Mouse (Mus musculus) spleen, adult 2 months (tissue): ENCODE measurements around the gene Csnk2a1. TPM values are rescaled to one million over a fixed set of nuclear protein-coding genes. Genes with fewer than 3 reads are reported as not detected.

Experiments
- DNase-seq, 2 experiments: peaks; one replicate each; pipeline versions ENCODE4 v3.0.0 to v3.0.0-alpha.2; 2012 to 2021; ENCODE audit warnings: low spot score in 2 of 2, low read depth in 1 of 2
- H3K27ac ChIP-seq: fragments of 200-500 bp; 2 replicates; pipeline ENCODE4 v1.5.1; 2012; ENCODE audit warnings: low read length, inconsistent platforms; ENCODE audit not compliant: insufficient read depth
- H3K27me3 ChIP-seq: fragments of 200-500 bp; 2 replicates; pipeline ENCODE4 v1.6.1; 2012; ENCODE audit warnings: mild to moderate bottlenecking, moderate library complexity, low read length, inconsistent platforms; ENCODE audit not compliant: control insufficient read depth, insufficient read depth
- H3K36me3 ChIP-seq: fragments of 200-500 bp; 2 replicates; pipeline ENCODE4 v1.6.1; 2012; ENCODE audit warnings: mild to moderate bottlenecking, low read length, inconsistent platforms; ENCODE audit not compliant: control insufficient read depth, insufficient read depth
- H3K4me1 ChIP-seq: fragments of 200-500 bp; 2 replicates; pipeline ENCODE4 v1.6.1; 2011; ENCODE audit warnings: inconsistent platforms; ENCODE audit not compliant: control insufficient read depth, insufficient read depth, insufficient read length
- H3K4me3 ChIP-seq: fragments of 200-500 bp; 2 replicates; pipeline ENCODE4 v1.5.1; 2011; ENCODE audit warnings: mild to moderate bottlenecking, inconsistent platforms; ENCODE audit not compliant: insufficient read depth, insufficient read length; ENCODE audit errors: extremely low read depth
- CTCF ChIP-seq: fragments of 200-500 bp; IDR thresholded peaks from 2 replicates; pipeline ENCODE4 v1.5.1; 2011; ENCODE audit warnings: mild to moderate bottlenecking, inconsistent platforms; ENCODE audit not compliant: insufficient read depth, insufficient read length, insufficient replicate concordance; ENCODE audit errors: extremely low read depth
- POLR2A ChIP-seq: fragments of 200-500 bp; IDR thresholded peaks from 2 replicates; pipeline ENCODE4 v1.6.1; 2011; ENCODE audit warnings: low read depth, low read length, inconsistent platforms
- WGBS: fragments of 180-500 bp; shearing (Covaris S2); methylation state at CpG from one replicate; pipeline ENCODE4 v1.1.7; 2018; 5-methylcytosine and 5-hydroxymethylcytosine counted together
- polyA plus RNA-seq: library from polyadenylated mRNA; depleted of rRNA; stranded (reverse); fragments of >200 nt; gene quantifications from 2 replicates; pipeline ENCODE4 v1.2.3, GENCODE M21; 2012; rRNA removed

The Csnk2a1 gene
- 10.7 and 12.0 TPM in 2 replicates for polyA plus RNA-seq

- DNase-seq: peak; percentile 82 to 90
- Histone ChIP-seq H3K4me3 (peak within 1 kb of the TSS; percentile 73), H3K36me3 (no peaks in the 10 kb centered on the region), H3K27me3 (no peaks in the 10 kb centered on the region), H3K4me1 (peaks cover 6% of the 10 kb centered on the region; the same call in 1 of the 2 replicates), H3K27ac (peak within 1 kb of the TSS; percentile 95)
- under 1% methylated on average over 58 of the region's 58 CpGs for WGBS
- no peak for TF ChIP-seq CTCF
Observed at GRCm38 (mm10) chr2:152226248-152227050, at the start of gene Csnk2a1. Gene Csnk2a1 (plus strand): TSS chr2:152226839.

GRCm38 (mm10) chr2:152177162-152177805, 49.4 kb upstream of the Csnk2a1 start:
- 42% methylated on average over 24 of the region's 24 CpGs for WGBS
- H3K4me1 ChIP-seq: no peaks in the 10 kb centered on the region
- H3K27me3 ChIP-seq: no peaks in the 10 kb centered on the region
- no peak overlapping the region for H3K27ac ChIP-seq
- H3K36me3 ChIP-seq: no peaks in the 10 kb centered on the region
- no peak for DNase-seq
- TF ChIP-seq CTCF (no peak), POLR2A (no peak)
- no peak overlapping the region for H3K4me3 ChIP-seq

GRCm38 (mm10) chr2:152177806-152178170, 48.9 kb upstream of the Csnk2a1 start:
- WGBS: 83% methylated on average over 6 of the region's 6 CpGs
- Histone ChIP-seq H3K4me1 (no peaks in the 10 kb centered on the region), H3K27ac (no peak overlapping the region), H3K4me3 (no peak overlapping the region), H3K36me3 (no peaks in the 10 kb centered on the region), H3K27me3 (no peaks in the 10 kb centered on the region)
- DNase-seq: no peak
- TF ChIP-seq POLR2A (no peak), CTCF (no peak)

GRCm38 (mm10) chr2:152178345-152178744, 48.3 kb upstream of the Csnk2a1 start:
- no peak for DNase-seq
- Histone ChIP-seq H3K27ac (no peak overlapping the region), H3K27me3 (no peaks in the 10 kb centered on the region), H3K36me3 (no peaks in the 10 kb centered on the region), H3K4me3 (no peak overlapping the region), H3K4me1 (no peaks in the 10 kb centered on the region)
- TF ChIP-seq POLR2A (no peak), CTCF (no peak)
- WGBS: 77% methylated on average over 3 of the region's 3 CpGs

- 81% methylated on average over 2 of the region's 2 CpGs for WGBS
- Histone ChIP-seq H3K27me3 (no peaks in the 10 kb centered on the region), H3K27ac (no peak overlapping the region), H3K4me1 (no peaks in the 10 kb centered on the region), H3K4me3 (no peak overlapping the region), H3K36me3 (no peaks in the 10 kb centered on the region)
- no peak for DNase-seq
- TF ChIP-seq CTCF (no peak), POLR2A (no peak)
Observed at GRCm38 (mm10) chr2:152179301-152179700, 47.3 kb upstream of the Csnk2a1 start.

- TF ChIP-seq CTCF (no peak), POLR2A (no peak)
- 77% methylated on average over 6 of the region's 6 CpGs for WGBS
- Histone ChIP-seq H3K27me3 (no peaks in the 10 kb centered on the region), H3K27ac (no peak overlapping the region), H3K4me3 (no peak overlapping the region), H3K4me1 (no peaks in the 10 kb centered on the region), H3K36me3 (no peaks in the 10 kb centered on the region)
- no peak for DNase-seq
Observed at GRCm38 (mm10) chr2:152180323-152180722, 46.3 kb upstream of the Csnk2a1 start.

- no peak overlapping the region for H3K4me3 ChIP-seq
- no peak overlapping the region for H3K27ac ChIP-seq
- H3K36me3 ChIP-seq: no peaks in the 10 kb centered on the region
- no peaks in the 10 kb centered on the region for H3K27me3 ChIP-seq
- 47% methylated on average over 5 of the region's 5 CpGs for WGBS
- H3K4me1 ChIP-seq: no peaks in the 10 kb centered on the region
- no peak for TF ChIP-seq CTCF
- no peak for TF ChIP-seq POLR2A
- no peak for DNase-seq
Observed at GRCm38 (mm10) chr2:152187132-152187531, 39.5 kb upstream of the Csnk2a1 start.
